17 mouse cellular contexts compared by ENCODE assay signal in genomic region chr13:47585158-47585557, GRCm38 (mm10).
A peak's percentile ranks its signal among the peaks of the same experiment; 100 is the strongest.
DNase-seq lines count a peak whose midpoint lies in the region; ATAC-seq and TF ChIP-seq lines count a peak whose summit lies in the region.
"Had no signal": no experiment of that assay in that cellular context is flagged by ENCODE, and none has a peak within 500 bp of the region (broad histone marks: within the 10 kb centered on the region; RNA-seq: fewer than 3 reads in every experiment).

No protein-coding gene starts in this region.

- peaks cover 19% of the 10 kb centered on the region for H3K27me3 ChIP-seq in Patski
- H3K27me3 ChIP-seq: CH12.LX had no signal

- CTCF ChIA-PET in Patski (lab: Charles Lee) = no interaction called here

- POLR2A ChIA-PET in Patski (lab: Charles Lee) = no interaction called here

- TF ChIP-seq CTCF in Patski (IDR thresholded peaks at IDR 0.05) = no peak

- peak; percentile 75 for DNase-seq in Patski (ENCODE audit: low read depth, low spot score)
- DNase-seq in kidney, postnatal 10 days = no peak
- DNase-seq: adrenal gland, adult 2 months; adrenal gland, adult 8-10 months; adrenal gland, postnatal 10 days; adrenal gland, postnatal 14 days; adrenal gland, postnatal 25 days; adrenal gland, postnatal 36 days; B cell, adult 2 months; cerebellum, adult 11 months; cerebellum, adult 11-12 months; cerebellum, adult 18-20 months; cerebellum, adult 2 months; cerebellum, adult 8-10 months had no signal

- ATAC-seq in Patski = peak; percentile 100
- ATAC-seq: activated CD4-positive, CD25-positive, alpha-beta regulatory T cell, adult 4 months; CD4-positive, CD25-positive, alpha-beta regulatory T cell, adult 4 months had no signal

- in situ Hi-C loops in Patski (cut with MboI; ENCODE audit: low pct_unique_long_range_greater_than_20kb) = loop anchor here (25.0 kb wide), 2 partner anchors 273 to 448 kb away; no protein-coding TSS in a partner anchor
